8 mouse cellular contexts compared by ENCODE assay signal in genomic region chr6:3399340-3400068, GRCm38 (mm10). TPM values are rescaled to one million over a fixed set of nuclear protein-coding genes. Genes with fewer than 3 reads are reported as not detected.
DNase-seq lines count a peak whose midpoint lies in the region; ATAC-seq and TF ChIP-seq lines count a peak whose summit lies in the region.
"Not testable (repeated sequence)": the region's sequence is repeated elsewhere in the genome, so short reads cannot be mapped to it uniquely, and the experiment has no call there.

Gene Samd9l (minus strand): TSS chr6:3399572.

- peak; percentile 89 for ATAC-seq in CD4-positive, CD25-positive, alpha-beta regulatory T cell, adult 4 months
- not testable (repeated sequence) for ATAC-seq in forebrain, postnatal 0 days
- ATAC-seq in liver, embryonic 12.5 days: peak; percentile 58; the same call in 1 of the 2 replicates
- ATAC-seq in stomach, embryonic 14.5 days (ENCODE audit: insufficient number of reproducible peaks, insufficient read depth, low FRiP score, low read depth): peak; percentile 56; the same call in 1 of the 2 replicates

- H3K9me3 ChIP-seq in forebrain, postnatal 0 days (ENCODE audit: low read length); liver, embryonic 12.5 days (replicated peaks); stomach, embryonic 14.5 days (ENCODE audit: control insufficient read depth, low read depth, low read length): not testable (repeated sequence)

- not testable (repeated sequence) for H3K4me2 ChIP-seq in forebrain, postnatal 0 days (ENCODE audit: low read depth)
- H3K4me2 ChIP-seq in liver, embryonic 12.5 days: peak within 1 kb of the TSS; percentile 38
- H3K4me2 ChIP-seq in stomach, embryonic 14.5 days (replicated peaks; ENCODE audit: low read depth, low read length): peak within 1 kb of the TSS; percentile 31; the same call in 1 of the 2 replicates

- 49% methylated on average over 4 of the region's 4 CpGs for WGBS in forebrain, postnatal 0 days
- 22% methylated on average over 4 of the region's 4 CpGs for WGBS in liver, embryonic 12.5 days (ENCODE audit: insufficient replicate concordance)
- 41% methylated on average over 4 of the region's 4 CpGs for WGBS in stomach, embryonic 14.5 days

- H3K27me3 ChIP-seq in forebrain, postnatal 0 days (ENCODE audit: insufficient read depth, low read length); liver, embryonic 12.5 days (replicated peaks); stomach, embryonic 14.5 days (ENCODE audit: control insufficient read depth, insufficient read depth, low read length): not testable (repeated sequence)

- H3K4me3 ChIP-seq in bone marrow macrophage, adult 2 months (ENCODE audit: insufficient read depth, low read length): peak within 1 kb of the TSS; percentile 56
- H3K4me3 ChIP-seq in forebrain, postnatal 0 days (ENCODE audit: low read depth, low read length): not testable (repeated sequence)
- peak within 1 kb of the TSS; percentile 29; the same call in 1 of the 2 replicates for H3K4me3 ChIP-seq in liver, embryonic 12.5 days
- H3K4me3 ChIP-seq in stomach, embryonic 14.5 days (ENCODE audit: low read depth, low read length): peak within 1 kb of the TSS; percentile 0; the same call in 1 of the 2 replicates

- not testable (repeated sequence) for TF ChIP-seq CTCF in bone marrow macrophage, adult 2 months (IDR thresholded peaks at IDR 0.05; ENCODE audit: low read depth, low read length)
- TF ChIP-seq CTCF in forebrain, postnatal 0 days (IDR thresholded peaks at IDR 0.05; ENCODE audit: low read depth): peak; percentile 46

- H3K4me1 ChIP-seq in bone marrow macrophage, adult 2 months (ENCODE audit: control insufficient read depth, insufficient read depth, low read length); forebrain, postnatal 0 days (ENCODE audit: insufficient read depth); liver, embryonic 12.5 days; stomach, embryonic 14.5 days (ENCODE audit: control insufficient read depth, insufficient read depth, low read length): not testable (repeated sequence)

- DNase-seq in forebrain, postnatal 0 days: peak; percentile 30
- peak; percentile 41 for DNase-seq in heart, postnatal 25 days (ENCODE audit: low spot score)
- DNase-seq in kidney, postnatal 36 days: peak; percentile 92 to 93
- peak; percentile 83 for DNase-seq in naive thymus-derived CD4-positive, alpha-beta T cell, adult 2 months (ENCODE audit: low read depth)

- H3K36me3 ChIP-seq in forebrain, postnatal 0 days (ENCODE audit: insufficient read depth); liver, embryonic 12.5 days; stomach, embryonic 14.5 days (ENCODE audit: control insufficient read depth, insufficient read depth, low read length): not testable (repeated sequence)

- not testable (repeated sequence) for TF ChIP-seq POLR2A in bone marrow macrophage, adult 2 months (IDR thresholded peaks at IDR 0.05; ENCODE audit: borderline replicate concordance, low read depth, low read length)

- intact Hi-C loops in heart, postnatal 25 days (cut with DNase I): not testable (repeated sequence)

- H3K9ac ChIP-seq in forebrain, postnatal 0 days; liver, embryonic 12.5 days; stomach, embryonic 14.5 days (replicated peaks; ENCODE audit: low read depth, low read length): not testable (repeated sequence)

- H3K27ac ChIP-seq in bone marrow macrophage, adult 2 months (ENCODE audit: insufficient read depth, low read depth, low read length); forebrain, postnatal 0 days (ENCODE audit: low read depth, low read length); liver, embryonic 12.5 days; stomach, embryonic 14.5 days (ENCODE audit: low read length): not testable (repeated sequence)

RNA-seq across cellular contexts. Expression of gene Samd9l, which starts in this region (rescaled TPM):
- polyA plus RNA-seq in CD4-positive, CD25-positive, alpha-beta regulatory T cell, adult 4 months (2017; shearing (Covaris generic)): 100 to 1,000 TPM; 123 to 199 TPM
- 93.7 and 114 TPM in 2 replicates for polyA plus RNA-seq in bone marrow macrophage, adult 2 months (2012; ENCODE audit: insufficient read depth, insufficient read length, missing spikeins)
- total RNA-seq in forebrain, postnatal 0 days (2014; rRNA removed): 3.6 and 4.0 TPM in 2 replicates
- polyA plus RNA-seq in forebrain, postnatal 0 days (2015; fragmentation: Nextera tagmentation; extraction: Ambion mirVana): 1.3 TPM in 2 replicates
- total RNA-seq in heart, postnatal 25 days (2021): 1 to 10 TPM; 8.8 to 9.0 TPM
- 2.7 and 2.8 TPM in 2 replicates for polyA plus RNA-seq in liver, embryonic 12.5 days (2016; fragmentation: Nextera tagmentation; extraction: Ambion mirVana)
- 14.5 and 14.6 TPM in 2 replicates for polyA plus RNA-seq in stomach, embryonic 14.5 days (2014; fragmentation: Nextera tagmentation; extraction: Ambion mirVana)

Comparison
In these comparisons a context has a peak if more than half of its experiments do, and no peak if none do; other contexts are left out.
1. DNase-seq: peak in every context shown above with its lines; median percentile 92 in kidney, postnatal 36 days; 83 in naive thymus-derived CD4-positive, alpha-beta T cell, adult 2 months; 41 in heart, postnatal 25 days; 30 in forebrain, postnatal 0 days.